Mouse (Mus musculus) colon, adult 2 months (tissue): Measurements from ENCODE around the gene Pdzd11. TPM values are rescaled to one million over a fixed set of nuclear protein-coding genes. Genes with fewer than 3 reads are reported as not detected.

Experiments used
- polyA plus RNA-seq: library from polyadenylated mRNA; depleted of rRNA; stranded (reverse); fragments of >200 nt; gene quantifications from 2 replicates; pipeline ENCODE4 v1.2.3, GENCODE M21; 2012; rRNA removed

Pdzd11 gene
- polyA plus RNA-seq, result 13.6 and 16.0 TPM in 2 replicates

DNA sequence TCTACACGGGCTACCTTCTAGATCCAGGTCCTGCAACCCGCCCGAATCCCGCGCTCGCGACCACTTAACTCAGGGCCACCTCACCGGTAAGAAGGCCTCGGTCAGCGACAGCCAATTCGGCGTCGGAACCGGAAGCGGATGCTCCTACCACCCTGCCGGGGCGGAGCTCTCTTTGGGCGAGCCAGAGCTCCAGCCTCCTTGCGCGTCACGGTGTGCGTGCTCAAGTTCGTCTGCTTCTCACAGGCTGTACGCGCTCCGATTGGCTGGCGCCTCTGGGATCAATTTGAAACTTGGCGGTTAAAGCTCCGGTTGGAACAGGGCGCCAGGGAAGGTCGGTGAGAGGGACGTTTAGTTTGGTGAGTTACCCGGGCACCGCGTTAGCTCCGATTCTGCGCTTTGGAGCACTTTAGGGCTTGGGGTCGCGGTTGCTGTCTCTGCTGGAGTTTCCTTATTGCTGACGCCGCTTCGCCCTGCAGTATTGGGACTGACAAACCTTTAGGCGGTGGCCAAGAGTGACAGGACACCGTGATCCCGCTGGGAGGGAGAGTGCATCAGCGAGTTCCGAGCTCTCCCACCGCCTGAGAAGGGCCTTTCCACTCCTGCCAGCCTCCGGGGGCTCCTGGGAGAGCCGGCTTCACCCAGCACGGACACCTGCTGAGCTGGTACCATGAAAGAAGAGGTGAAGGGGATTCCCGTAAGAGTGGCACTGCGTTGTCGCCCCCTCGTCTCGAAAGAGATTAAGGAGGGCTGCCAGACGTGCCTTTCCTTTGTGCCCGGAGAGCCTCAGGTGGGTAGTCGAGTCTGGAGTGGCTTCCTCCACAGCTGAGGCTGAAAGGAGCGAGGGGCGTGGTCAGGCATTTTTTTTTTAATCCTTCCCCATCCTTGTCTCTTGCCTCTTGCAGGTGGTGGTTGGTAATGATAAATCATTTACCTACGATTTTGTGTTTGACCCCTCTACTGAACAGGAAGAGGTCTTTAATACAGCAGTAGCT, at the start of gene Pdzd11:
TSS of gene Pdzd11 (minus strand) at position 767 of the 992 bp plus-strand sequence.

GRCm38 (mm10) chrX:100625546-100625801, 894 bp downstream of the Pdzd11 start, which contains the start of gene Kif4:
Gene Kif4 (plus strand): TSS chrX:100625737.

GRCm38 (mm10) chrX:100605314-100605713, 21.1 kb downstream of the Pdzd11 start, which contains the start of gene Arr3:
Gene Arr3 (plus strand): TSS chrX:100605497.

GRCm38 (mm10) chrX:100594791-100595190, 31.6 kb downstream of the Pdzd11 start, which contains the start of gene P2ry4:
Gene P2ry4 (minus strand): TSS chrX:100594869.

Other genes with a start within 250 kb of the Pdzd11 start
- not detected in 2 replicates for gene Otud6a, start 197.6 kb downstream of the Pdzd11 start, polyA plus RNA-seq
- 0.22 and 0.50 TPM in 2 replicates for gene Awat2, start 183.9 kb downstream of the Pdzd11 start, polyA plus RNA-seq
- 11.4 and 16.9 TPM in 2 replicates for gene Igbp1, start 132.3 kb downstream of the Pdzd11 start, polyA plus RNA-seq
- gene Dgat2l6, start 101.7 kb downstream of the Pdzd11 start, polyA plus RNA-seq, result not detected in 2 replicates
- gene Awat1, start 54.3 kb downstream of the Pdzd11 start, polyA plus RNA-seq, result not detected in 2 replicates
- 3.3 and 5.4 TPM in 2 replicates for gene P2ry4, start 31.7 kb downstream of the Pdzd11 start, polyA plus RNA-seq
- not detected in 2 replicates for gene Arr3, start 21.1 kb downstream of the Pdzd11 start, polyA plus RNA-seq
- gene Kif4, start 831 bp downstream of the Pdzd11 start, polyA plus RNA-seq, result 1.3 TPM in 2 replicates
- gene Gdpd2, start 103.3 kb upstream of the Pdzd11 start, polyA plus RNA-seq, result 1.5 and 3.4 TPM in 2 replicates
- 13.5 and 16.7 TPM in 2 replicates for gene Dlg3, start 141.2 kb upstream of the Pdzd11 start, polyA plus RNA-seq